Mouse (Mus musculus) olfactory bulb, adult 2 months (tissue): ENCODE data around the gene Cadm1.

ENCODE experiments used
- CTCF ChIP-seq: fragments of 200-500 bp; IDR thresholded peaks from 2 replicates; pipeline ENCODE4 v1.5.1; 2012; ENCODE audit warnings: low read depth, mild to moderate bottlenecking, low read length, moderate library complexity; ENCODE audit not compliant: insufficient read depth
- POLR2A ChIP-seq: fragments of 200-500 bp; IDR thresholded peaks from 2 replicates; pipeline ENCODE4 v1.6.1; 2012; ENCODE audit warnings: mild to moderate bottlenecking, low read depth, low read length, moderate library complexity; ENCODE audit not compliant: insufficient read depth

- TF ChIP-seq CTCF (no peak), POLR2A (no peak)
Measured at GRCm38 (mm10) chr9:47710946-47711345, 181.0 kb downstream of the Cadm1 start.
